Mouse (Mus musculus): ENCODE results near the gene Olfr669.

GRCm38 (mm10) chr7:104921382-104921781 is 12.7 kb upstream of the Olfr669 start, which contains the start of gene Olfr667:
- TF ChIP-seq GATA1 (IDR thresholded peaks at IDR 0.05; ENCODE audit: borderline replicate concordance, low read length), result no peak
- no peak for TF ChIP-seq FLI1 (IDR thresholded peaks at IDR 0.05; ENCODE audit: low read length)

Measured in megakaryocyte, embryonic 14.5 days (primary cell).